Mouse (Mus musculus) activated CD4-positive, CD25-positive, alpha-beta regulatory T cell, adult 4 months (primary cell): ENCODE data around the gene Tas2r116. TPM values are rescaled to one million over a fixed set of nuclear protein-coding genes. Genes with fewer than 3 reads are reported as not detected.

Experiments
- ATAC-seq: one replicate; pipeline ENCODE4 v1.8.0; 2017
- polyA plus RNA-seq, 2 experiments: library from polyadenylated mRNA; unstranded; fragments of 100-300 nt; shearing (Covaris generic); gene quantifications; one replicate each; pipeline ENCODE4 v1.2.1; 2017

Gene Tas2r116
- polyA plus RNA-seq = not detected

GRCm38 (mm10) chr6:132855138-132855537 lies at the start of gene Tas2r116:
Tas2r116 (plus strand) TSS chr6:132855438.
- no peak for ATAC-seq

GRCm38 (mm10) chr6:132846842-132847241 lies 8.4 kb upstream of the Tas2r116 start, which contains the start of gene Tas2r123:
Tas2r123 (plus strand) TSS chr6:132847142.
- ATAC-seq = no peak

GRCm38 (mm10) chr6:132867708-132868107 lies 12.5 kb downstream of the Tas2r116 start, which contains the start of gene Tas2r110:
Tas2r110 (plus strand) TSS chr6:132868008.
- no peak for ATAC-seq

GRCm38 (mm10) chr6:132892711-132893110 lies 37.5 kb downstream of the Tas2r116 start, which contains the start of gene Tas2r113:
Tas2r113 (plus strand) TSS chr6:132893011.
- ATAC-seq = no peak

Other genes with a start within 250 kb of the Tas2r116 start
- gene A630073D07Rik, start 203.9 kb upstream of the Tas2r116 start, polyA plus RNA-seq = not detected
- gene Tas2r120, start 198.5 kb upstream of the Tas2r116 start, polyA plus RNA-seq = not detected
- gene Tas2r121, start 154.4 kb upstream of the Tas2r116 start, polyA plus RNA-seq = not detected
- not detected for gene Tas2r122, start 143.5 kb upstream of the Tas2r116 start, polyA plus RNA-seq
- gene Tas2r115, start 117.4 kb upstream of the Tas2r116 start, polyA plus RNA-seq = not detected
- gene Tas2r124, start 100.7 kb upstream of the Tas2r116 start, polyA plus RNA-seq = not detected
- not detected for gene Tas2r102, start 93.3 kb upstream of the Tas2r116 start, polyA plus RNA-seq
- gene Tas2r136, start 77.3 kb upstream of the Tas2r116 start, polyA plus RNA-seq = not detected
- gene Tas2r117, start 52.6 kb upstream of the Tas2r116 start, polyA plus RNA-seq = not detected
- gene Tas2r123, start 8.3 kb upstream of the Tas2r116 start, polyA plus RNA-seq = not detected
- not detected for gene Tas2r110, start 12.6 kb downstream of the Tas2r116 start, polyA plus RNA-seq
- gene Tas2r113, start 37.6 kb downstream of the Tas2r116 start, polyA plus RNA-seq = not detected
- gene Tas2r125, start 54.2 kb downstream of the Tas2r116 start, polyA plus RNA-seq = not detected
- not detected for gene Tas2r129, start 95.7 kb downstream of the Tas2r116 start, polyA plus RNA-seq
- not detected for gene Tas2r131, start 102.5 kb downstream of the Tas2r116 start, polyA plus RNA-seq
- not detected for gene Tas2r109, start 125.5 kb downstream of the Tas2r116 start, polyA plus RNA-seq
- not detected for gene Tas2r103, start 181.7 kb downstream of the Tas2r116 start, polyA plus RNA-seq
- not detected for gene Tas2r140, start 200.4 kb downstream of the Tas2r116 start, polyA plus RNA-seq
- 10 to 100 TPM; 13.2 to 21.0 TPM for gene Smim10l1, start 249.5 kb downstream of the Tas2r116 start, polyA plus RNA-seq